Mouse (Mus musculus): ENCODE measurements around the gene Fkbp10.

Fkbp10 gene

DNA sequence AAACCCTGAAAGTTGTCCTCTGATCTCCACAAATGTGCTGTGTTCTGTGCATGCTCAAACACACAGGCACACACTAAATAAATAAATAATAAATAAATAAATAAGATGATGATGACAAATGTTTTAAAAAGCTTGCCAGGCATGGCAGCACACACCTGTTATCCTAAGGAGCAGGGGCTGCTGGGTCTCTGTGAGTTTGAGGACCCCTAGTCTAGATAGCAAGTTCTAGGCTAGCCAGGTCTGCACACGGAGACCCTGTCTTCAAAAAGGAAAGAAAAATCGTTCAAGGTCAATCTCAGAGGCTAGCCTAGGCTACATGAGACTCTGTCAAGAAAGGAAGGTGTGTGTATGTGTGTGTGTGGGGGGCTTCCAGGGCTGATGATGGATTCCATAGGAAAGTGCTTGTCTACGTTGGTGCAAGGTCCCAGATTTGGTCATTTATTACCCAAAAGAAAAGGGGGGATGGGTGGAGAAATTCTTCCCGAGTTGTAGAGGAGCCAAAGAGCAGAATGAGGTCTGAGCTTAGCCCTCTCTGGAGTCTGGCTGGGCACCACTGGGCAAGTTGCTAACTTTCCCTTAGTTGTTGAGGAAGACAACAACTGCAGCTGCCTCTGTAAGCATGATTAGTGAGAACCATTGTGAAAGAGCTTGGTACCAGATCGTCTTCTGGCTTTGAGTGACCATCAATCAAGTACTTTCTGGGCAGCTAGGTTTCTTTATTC, 21.0 kb upstream of the Fkbp10 start:
- no peak for DNase-seq (ENCODE audit: low read depth, low spot score)

DNA sequence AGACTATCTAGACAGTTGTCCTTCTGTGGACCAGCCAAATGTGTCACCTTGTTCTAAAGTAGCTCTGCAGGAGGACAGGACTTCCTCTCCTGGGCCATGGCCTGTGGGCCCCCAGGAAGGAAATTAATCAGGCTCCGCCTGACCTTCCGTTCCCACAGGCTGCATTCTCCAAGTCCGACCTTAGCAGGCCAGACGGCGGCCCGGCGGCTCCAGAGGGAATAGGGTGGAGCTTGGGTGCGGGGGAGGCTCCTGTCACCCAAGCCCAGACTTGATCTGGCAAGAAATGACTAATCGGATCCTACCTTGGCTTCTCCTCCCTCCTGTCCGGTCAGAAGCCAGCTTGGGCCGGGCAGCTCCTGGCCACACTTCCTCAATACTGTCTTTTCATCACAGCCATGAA, 20.3 kb upstream of the Fkbp10 start:
- DNase-seq (ENCODE audit: low read depth, low spot score): no peak

DNA sequence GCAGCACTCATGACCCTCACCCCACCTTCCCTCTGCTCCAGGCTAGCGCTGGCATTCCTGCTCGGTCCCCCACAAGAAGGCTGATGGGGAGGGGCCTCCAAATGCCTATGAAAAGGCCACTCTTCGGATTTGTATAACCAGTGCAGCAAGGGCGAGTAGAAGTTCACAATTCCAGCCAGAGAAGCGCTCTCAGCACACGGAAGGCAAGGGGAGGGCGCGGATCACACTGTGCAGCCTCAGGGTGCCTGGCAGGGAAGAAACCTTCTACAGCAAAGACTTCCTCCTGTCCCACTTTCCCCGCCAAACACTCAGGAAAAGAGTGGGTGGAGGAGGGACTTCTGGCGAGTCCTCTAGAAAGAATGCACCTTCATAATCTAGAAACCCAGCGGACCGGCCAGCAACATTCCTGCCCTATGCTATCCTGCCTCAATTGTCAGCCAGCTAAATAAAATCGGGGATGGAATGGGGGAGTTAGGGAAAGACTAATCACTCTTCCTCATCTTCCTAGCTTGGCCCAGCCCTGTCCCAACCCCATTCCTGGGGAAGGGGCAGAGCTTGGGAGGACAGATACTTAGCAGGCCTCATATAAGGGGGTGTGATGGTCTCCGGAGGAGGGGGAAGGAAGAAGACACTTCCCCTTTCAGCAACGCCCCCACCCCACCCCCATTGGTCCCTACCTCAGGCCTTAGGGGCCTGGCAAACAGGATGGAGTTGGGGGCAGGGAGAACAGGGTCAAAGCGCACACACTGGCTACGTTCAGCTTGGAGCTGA, 19.5 kb upstream of the Fkbp10 start:
- no peak for DNase-seq (ENCODE audit: low read depth, low spot score)

DNA sequence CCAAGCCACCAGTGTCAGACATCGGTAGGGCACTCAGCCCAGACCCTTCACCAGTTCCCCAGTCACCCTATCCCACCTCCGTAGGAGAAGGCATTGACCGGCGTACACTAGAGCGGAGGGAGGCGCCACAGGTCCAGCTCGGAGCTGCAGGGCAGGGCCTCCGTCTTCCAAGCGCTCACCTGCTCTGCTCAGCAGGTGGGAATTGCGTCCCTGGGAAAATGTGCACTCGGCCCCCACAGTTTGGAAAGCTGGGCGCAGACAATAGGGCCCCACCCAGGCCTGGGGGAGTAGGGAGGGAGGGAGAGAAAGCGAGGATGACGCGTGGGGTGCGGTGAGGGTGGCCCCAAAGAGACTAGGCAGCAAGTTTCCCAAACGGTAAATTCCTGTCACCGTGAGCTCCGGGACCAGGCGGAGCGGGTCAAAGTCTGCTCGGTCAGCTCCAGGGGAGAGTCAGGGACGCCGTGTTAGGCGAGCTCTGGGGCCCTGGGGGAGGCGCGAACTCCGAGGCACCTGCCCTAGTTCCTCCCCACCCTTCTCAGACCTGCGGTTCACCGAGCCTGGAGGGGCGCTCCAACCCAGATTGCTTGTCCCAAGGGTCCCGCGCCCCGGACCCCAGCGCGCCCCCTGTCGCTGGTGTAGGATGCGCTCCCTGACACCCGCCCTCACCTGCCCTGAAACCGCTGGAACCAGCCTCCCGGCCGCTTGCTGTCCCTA, 18.5 kb upstream of the Fkbp10 start:
- DNase-seq (ENCODE audit: low read depth, low spot score): no peak

DNA sequence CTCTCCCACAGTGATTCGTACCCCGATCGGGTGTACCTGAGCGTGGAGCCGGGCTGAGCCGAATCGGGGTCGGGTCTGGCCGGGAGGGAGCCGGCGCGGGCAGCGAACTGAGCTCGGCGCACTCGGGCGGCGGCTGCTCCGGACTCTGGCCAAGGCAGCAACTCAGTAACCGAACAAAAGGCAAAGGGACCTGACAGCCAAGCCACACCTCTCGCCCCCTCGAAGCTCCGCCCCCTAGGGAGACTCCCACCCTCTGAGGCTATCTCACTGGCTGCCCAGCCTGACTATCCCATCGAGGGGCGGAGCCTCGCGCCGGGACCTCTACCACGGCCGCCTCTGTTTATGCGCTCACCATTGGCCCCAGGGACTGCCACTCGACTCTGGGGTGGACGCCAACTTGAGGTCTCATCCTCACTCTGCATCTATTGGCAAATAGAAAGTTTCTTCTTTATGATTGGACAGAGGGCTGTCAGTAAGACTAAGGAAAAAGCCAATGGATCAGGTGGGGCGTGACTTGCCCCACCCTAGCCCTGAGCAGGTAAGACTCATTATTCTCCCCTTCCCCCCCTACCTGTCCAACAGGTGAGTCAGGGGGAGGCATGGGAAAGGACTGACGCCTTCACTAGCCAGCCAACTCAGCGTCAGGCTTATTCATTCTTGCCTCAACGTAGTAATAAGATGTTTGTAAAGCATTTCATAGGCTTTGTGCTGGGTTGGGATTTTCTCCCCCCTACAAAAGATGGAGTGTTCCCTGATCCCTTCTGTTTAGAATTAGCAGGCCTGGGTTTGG, 17.7 kb upstream of the Fkbp10 start, which contains the start of gene Jup:
TSS of gene Jup (minus strand) at position 164 of the 790 bp plus-strand sequence.
- DNase-seq (ENCODE audit: low read depth, low spot score): peak; percentile 98

DNA sequence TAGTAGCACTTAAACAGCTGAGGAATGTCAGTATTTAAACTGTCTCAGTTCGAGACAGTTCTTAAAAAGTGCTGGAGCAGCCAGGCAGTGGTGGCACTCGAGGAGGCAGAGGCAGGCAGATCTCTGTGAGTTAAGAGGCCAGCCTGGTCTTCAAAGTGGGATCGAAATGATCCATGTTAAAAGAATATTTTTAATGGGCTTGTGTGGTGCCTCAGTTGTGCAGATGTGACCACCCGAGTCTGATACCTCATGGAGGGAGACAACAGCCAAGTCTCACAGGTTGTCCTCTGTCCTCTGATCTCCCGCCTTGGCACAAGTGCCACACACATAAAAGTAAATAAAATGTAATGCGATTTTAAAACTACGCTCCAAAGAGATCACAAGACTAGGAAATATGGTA, 17.0 kb upstream of the Fkbp10 start:
- DNase-seq (ENCODE audit: low read depth, low spot score): no peak

DNA sequence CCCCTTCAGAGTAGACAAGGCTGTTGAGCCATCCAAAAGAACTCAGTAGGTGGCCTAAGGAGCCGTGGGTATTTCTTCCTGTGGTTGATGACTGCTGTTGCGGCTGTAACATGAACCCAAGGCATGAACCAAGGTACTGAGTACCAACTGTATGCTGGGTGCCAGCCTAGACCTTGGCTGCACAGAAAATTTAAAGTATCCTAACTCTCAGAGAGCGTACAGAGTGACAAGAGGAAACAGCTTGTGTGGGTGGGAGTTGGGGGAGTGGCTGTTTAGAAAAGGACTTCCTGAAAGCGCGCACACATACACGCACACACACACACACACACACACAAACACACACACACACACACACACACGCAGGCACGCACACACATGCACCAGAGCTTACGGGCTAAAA, 16.2 kb upstream of the Fkbp10 start:
- DNase-seq (ENCODE audit: low read depth, low spot score): no peak

DNA sequence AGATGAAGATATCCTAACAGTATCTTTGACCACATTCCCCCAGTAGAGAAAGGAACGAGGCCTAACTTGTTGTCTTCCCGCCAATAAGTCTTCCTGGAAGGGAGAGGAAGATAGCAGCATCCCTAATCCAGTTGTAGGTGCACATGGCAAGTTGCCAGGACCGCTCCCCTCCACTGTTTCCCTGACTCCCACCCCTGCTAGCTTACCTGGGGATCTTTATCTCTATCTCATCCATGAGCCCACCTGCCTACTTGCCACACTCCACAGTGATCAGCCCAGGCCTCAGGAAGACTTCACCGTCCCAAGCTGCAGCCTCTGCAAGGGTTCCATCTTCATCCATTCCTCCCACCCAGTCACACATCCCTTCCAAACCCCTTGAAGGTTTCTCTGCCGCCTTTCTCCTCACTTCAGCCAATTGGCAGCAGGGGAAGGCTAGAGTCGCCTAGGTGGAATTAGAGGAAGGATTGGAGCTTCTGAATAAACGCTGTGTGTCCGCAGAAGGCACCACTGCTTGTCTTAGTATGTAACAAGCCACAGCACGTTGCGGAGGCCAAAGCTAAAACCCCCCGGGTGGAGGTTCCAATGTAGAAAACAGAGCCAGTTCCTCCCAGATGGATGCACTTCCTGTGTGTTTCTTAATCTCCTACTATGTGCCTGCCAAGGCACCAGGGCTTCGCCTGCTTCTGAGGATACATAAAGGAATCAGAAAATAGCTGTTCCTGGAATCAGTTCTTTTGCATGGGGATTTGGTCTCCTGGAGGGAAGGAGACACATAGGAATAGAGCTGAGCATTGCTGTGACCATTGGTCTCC, 15.6 kb upstream of the Fkbp10 start:
- DNase-seq (ENCODE audit: low read depth, low spot score): no peak

DNA sequence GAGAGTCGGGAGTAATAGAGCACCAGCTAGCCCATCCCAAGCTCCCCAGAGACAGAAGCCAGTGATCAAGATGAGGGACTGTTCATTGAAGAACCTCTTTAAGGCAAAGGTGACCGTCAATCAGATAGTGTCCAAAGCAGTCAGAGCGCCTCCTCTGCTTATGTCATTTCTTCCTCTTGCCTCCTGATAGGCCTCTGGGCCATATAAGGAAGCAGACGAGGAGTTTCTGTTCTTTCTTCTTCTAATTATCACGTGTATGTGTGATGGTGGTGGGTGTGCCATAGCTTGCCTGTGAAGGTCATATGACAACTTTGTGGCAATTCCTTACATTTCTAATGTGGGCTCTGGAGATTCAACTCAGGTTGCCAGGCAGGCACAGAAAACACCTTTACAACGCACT, 14.7 kb upstream of the Fkbp10 start:
- no peak for DNase-seq (ENCODE audit: low read depth, low spot score)

DNA sequence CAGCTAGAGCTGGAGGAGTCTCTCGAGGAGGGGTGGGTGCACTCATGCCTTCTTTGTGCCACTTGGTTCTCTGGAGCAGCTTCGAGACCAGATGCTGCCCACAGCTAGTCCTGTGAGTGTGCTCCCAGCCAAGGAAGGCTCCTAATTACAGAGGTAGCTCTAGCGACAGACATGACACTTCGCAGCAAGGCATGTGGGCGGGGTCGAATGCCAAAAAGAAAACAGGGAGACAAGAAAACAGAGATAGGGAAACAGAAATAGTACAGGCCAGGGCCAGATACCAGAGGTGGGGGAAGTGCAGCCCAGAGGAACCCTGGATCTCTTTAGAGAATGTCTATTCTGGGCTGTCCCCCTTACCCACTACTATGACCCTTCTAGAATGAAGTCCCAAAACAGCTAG, 13.3 kb upstream of the Fkbp10 start:
- no peak for DNase-seq (ENCODE audit: low read depth, low spot score)

DNA sequence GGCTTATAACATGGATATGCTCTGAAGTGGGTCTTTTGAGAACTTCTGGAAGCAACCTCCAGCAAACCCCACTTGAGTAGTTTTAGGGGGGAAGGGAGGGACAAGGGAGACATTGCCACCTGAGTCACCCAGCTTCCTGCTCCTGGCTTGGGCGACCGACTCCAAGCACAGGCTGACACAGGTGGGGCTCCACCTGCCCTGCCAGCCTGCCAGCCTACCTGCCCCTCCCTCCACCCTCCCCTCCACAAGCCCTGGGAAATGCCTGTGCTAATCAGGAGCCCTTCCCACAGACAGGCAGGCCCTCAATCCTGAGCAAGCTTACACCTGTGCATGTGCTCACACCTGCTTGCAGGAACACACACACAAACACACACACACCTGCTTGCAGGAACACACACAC, 12.8 kb upstream of the Fkbp10 start:
- DNase-seq (ENCODE audit: low read depth, low spot score): no peak

DNA sequence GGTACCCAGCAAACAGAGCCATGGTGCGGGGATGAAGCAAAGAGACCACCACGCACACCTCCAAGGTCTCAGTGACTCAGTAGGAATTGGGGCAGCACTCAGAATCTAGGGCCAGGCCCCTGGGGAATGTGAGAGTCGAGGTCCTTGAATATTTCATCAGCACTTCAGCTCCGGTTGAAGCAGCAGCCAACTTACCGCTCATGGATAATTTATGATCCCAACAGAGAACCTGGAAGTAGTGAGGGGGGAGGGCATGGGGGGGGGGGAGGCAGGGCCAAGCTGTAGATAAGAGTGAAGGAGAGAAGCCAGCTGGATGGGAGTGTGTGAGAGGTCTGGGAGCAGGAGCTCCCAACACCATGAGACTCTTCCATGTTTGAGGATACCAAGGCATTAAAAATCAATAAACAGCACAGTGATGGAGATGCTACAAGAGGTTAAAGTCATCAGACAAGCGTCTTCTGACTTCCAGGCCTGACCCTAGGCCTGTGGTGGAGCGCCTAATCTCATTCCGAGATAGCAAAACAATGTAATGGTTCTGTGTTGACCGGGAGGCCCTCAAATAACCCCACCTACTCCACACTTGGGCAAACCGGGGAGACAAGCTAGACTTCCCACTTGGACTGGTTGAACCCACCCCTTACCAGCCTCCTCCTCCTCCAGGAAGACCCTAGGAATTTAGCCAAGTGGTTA, 11.9 kb upstream of the Fkbp10 start:
- no peak for DNase-seq (ENCODE audit: low read depth, low spot score)

DNA sequence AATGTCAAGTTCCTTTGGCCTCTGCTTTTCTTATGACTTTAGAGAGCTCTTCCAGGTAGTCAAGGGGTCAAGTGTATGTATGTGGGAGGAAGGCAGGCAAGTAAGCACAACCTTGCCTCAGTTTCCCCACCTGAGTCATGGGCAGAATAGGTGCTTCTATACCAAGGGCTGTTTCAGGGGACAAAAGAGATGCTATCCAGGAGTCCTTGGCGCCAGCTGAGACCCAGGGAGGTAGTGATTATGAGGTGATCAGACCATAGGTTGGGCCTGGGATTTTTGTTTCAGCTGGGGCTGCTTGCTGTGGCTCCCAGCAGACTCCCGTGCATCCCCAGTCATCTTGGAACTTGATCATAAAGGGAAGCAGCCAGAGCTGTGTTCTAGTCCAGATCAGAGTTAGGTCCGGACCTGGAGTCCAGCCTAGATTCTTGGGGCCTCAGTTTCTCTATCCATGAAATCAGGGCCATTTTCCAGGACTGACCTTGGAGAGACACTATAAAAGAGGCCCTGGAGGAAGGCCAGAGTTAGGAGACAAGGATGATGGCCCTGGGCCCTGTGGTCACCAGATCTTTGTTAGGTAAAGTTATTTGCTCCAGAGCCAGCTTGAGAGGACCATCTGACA, 10.9 kb upstream of the Fkbp10 start:
- no peak for DNase-seq (ENCODE audit: low read depth, low spot score)

DNA sequence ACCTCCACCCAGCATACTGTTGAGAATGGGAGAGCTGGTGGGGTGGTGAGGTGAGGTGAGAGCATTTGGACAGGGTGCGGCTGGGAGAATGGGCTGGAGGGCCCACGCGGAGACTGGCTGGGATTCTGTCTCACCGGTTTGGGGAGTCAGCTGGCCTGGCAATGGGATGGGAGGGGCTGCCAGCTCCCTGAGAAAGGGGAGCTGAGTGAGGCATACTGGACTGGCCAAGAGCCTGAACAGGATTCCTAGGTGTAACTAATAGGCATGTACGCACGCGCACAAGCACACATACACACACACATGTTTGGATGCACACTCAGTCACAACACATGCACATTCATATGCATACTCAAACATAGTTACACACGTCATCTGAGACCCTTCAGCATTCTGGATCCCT, 9.2 kb upstream of the Fkbp10 start:
- DNase-seq (ENCODE audit: low read depth, low spot score): no peak

DNA sequence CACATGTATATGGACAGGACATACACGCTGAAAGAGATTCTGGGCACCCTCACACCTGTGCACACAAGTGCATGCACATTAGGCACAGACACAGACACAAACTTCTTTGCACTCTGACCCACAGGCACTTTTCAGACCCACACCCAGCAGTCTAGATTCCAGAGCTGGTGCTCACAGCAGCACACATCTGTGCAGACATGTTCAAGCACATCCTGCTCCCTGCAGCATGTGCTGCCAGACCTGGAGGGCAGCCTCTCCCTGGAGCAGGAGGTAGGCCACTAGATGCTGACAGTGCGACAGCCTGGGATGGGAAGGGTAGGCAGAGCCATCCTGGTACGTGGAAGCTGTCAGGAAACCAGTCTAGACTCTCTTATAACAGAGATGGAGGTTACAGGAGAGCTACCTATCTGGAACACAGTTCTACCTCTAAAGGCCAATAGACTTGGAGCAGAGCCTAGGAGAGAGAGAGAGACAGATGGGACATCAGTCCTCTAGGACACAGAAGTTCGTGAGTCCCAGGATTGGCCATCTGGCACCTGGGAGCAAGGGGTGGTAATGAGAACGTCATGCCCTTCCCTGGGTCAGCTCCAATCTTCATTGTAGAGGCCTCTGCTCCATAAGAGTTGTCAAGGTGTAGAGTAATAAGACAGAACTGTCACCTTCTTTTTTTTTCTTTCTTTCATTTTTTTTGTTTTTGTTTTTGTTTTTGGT, 8.3 kb upstream of the Fkbp10 start:
- DNase-seq (ENCODE audit: low read depth, low spot score): no peak

DNA sequence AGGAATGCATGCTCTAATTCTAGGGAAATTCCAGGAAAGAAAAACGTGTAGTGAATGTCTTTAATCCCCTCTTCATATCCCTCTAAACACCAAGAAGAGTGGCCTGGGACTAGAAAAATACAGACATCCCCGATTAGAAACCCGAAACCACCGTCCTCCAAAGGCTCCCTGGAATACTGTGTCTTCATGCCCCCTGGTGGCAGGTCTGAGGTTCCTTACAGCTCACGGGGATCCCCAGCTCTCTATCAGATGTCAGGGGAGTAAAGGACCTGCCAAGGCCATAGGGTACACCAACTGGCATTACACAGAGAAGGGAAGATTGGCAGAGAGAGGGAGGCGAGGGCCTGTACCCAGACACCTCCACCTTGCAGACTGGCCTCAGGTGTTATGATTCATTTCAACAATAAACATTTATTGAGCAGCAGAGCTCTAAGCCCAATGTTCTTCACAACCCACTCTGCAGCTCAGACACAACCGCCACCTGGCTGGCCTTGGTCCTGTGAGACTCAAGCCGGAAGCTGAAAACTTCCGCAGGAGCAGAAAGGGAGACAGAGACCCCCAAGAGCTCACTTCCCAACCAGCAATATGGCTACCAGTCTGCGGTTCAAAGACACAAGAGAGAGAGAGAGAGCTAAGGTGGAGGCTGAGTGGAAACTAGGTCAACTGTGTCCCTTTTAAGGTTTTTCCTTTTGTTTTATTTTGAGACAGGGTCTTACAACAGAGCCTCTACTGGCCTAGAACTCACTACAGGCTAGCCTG, 7.2 kb upstream of the Fkbp10 start:
- DNase-seq (ENCODE audit: low read depth, low spot score): no peak

DNA sequence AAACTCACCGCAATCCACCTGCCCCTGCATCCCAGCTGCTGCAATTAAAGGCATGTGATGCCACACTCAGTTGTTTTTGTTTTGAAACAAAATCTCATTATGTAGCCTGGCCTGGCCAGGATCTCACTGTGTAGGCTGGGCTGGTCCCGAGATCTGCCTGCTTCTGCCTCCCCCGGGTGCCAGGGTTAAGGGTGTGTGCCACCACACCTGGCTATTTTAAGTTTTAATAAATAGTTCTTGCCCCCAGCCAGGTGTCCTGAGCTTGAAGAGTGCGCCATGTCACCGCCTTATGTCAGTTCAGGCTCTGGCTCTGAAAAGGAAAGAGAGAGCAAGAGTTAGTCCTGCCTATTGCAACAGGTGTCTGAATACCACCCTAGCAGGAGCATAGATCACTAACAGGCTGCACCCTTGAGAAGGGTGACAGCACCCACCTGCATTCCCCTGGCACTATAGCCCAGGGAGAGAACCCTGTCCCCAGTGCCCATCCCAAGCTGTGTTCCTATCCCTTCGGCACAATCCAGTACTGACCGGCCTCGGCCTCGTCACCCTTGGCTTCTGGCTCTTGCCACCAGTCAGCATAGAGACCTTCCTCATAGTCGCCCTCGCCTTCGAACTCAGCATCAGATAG, 6.5 kb upstream of the Fkbp10 start:
- DNase-seq (ENCODE audit: low read depth, low spot score): no peak

DNA sequence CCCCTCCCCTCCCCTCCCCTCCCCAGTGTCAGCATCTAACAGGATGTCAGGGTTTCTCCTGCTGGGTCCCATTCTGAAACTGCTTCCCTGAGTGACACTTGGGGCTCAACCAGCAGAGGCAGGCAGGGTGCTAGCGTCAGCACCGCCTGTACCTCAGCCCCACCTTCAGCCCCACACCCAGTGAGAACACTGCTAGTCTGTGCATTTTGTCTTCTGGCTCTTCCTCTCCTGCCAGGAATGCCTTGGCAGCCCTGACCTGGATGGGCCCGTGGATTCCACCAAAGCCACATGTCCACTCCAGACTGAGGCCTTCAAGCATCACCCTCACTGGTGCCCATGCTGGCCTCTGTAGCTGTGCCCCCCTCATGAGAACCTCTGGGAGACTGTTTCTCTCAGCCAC, 5.8 kb upstream of the Fkbp10 start:
- no peak for DNase-seq (ENCODE audit: low read depth, low spot score)

Measured in telencephalon, adult 2 months (tissue).